Mouse (Mus musculus): Measurements from ENCODE around the gene Stum. TPM values are rescaled to one million over a fixed set of nuclear protein-coding genes. Genes with fewer than 3 reads are reported as not detected.

Stum gene
- polyA plus RNA-seq, 1 experiment from 2014 or later: 0.07 TPM

- no peaks in the 10 kb centered on the region for H3K4me1 ChIP-seq (ENCODE audit: insufficient read depth)
- no peaks in the 10 kb centered on the region for H3K27me3 ChIP-seq (ENCODE audit: insufficient read depth, low read length)
- no peak overlapping the region for H3K27ac ChIP-seq (ENCODE audit: low read depth)
- no peaks in the 10 kb centered on the region for H3K36me3 ChIP-seq (replicated peaks; ENCODE audit: insufficient read depth, low read length)
- TF ChIP-seq EP300 (IDR thresholded peaks at IDR 0.05; ENCODE audit: low read depth) (no peak), CTCF (IDR thresholded peaks at IDR 0.05; ENCODE audit: low read depth) (no peak)
- WGBS (ENCODE audit: insufficient replicate concordance): 84% methylated on average over 5 of the region's 5 CpGs
- no peaks in the 10 kb centered on the region for H3K9me3 ChIP-seq (ENCODE audit: low read length)
- ATAC-seq (no peak), DNase-seq (no peak)
- H3K4me3 ChIP-seq (ENCODE audit: low read depth, low read length): no peak overlapping the region
- H3K9ac ChIP-seq (replicated peaks): no peak overlapping the region
- H3K4me2 ChIP-seq (ENCODE audit: low read depth, low read length): no peak overlapping the region
Measured at GRCm38 (mm10) chr1:180464357-180464756, 18.9 kb downstream of the Stum start.

DNA sequence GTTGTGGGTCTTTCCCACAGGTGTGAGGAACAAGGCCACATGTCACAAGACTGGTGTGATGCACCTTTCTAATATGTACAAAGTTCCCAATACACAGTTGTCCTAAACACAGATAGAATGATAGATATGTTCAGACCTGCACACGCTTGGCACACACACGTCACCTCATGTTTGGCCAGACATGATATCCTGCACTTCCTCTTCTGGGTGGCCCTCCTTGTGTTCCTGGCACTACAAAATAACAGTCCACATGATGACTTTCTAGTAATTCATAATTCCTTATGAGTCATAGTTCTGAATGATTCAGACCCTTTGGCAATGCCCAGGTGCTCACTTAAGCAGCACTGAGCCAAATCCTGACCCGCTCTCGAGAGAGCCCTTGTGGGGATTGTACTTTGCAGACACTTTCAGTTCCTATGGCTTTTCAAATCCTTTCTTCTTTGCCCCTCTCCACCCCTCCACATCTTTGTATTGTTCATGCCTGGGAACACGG lies 20.3 kb downstream of the Stum start:
- ATAC-seq (no peak), DNase-seq (no peak)
- 85% methylated on average over 5 of the region's 5 CpGs for WGBS (ENCODE audit: insufficient replicate concordance)
- Histone ChIP-seq H3K27me3 (ENCODE audit: insufficient read depth, low read length) (no peaks in the 10 kb centered on the region), H3K4me1 (ENCODE audit: insufficient read depth) (no peaks in the 10 kb centered on the region), H3K27ac (ENCODE audit: low read depth) (no peak overlapping the region), H3K9me3 (ENCODE audit: low read length) (no peaks in the 10 kb centered on the region), H3K4me2 (ENCODE audit: low read depth, low read length) (no peak overlapping the region), H3K36me3 (replicated peaks; ENCODE audit: insufficient read depth, low read length) (no peaks in the 10 kb centered on the region), H3K9ac (replicated peaks) (no peak overlapping the region), H3K4me3 (ENCODE audit: low read depth, low read length) (no peak overlapping the region)
- no peak for TF ChIP-seq EP300 (IDR thresholded peaks at IDR 0.05; ENCODE audit: low read depth)
- no peak for TF ChIP-seq CTCF (IDR thresholded peaks at IDR 0.05; ENCODE audit: low read depth)

GRCm38 (mm10) chr1:180462396-180462795 lies 20.9 kb downstream of the Stum start:
- Histone ChIP-seq H3K9ac (replicated peaks) (no peak overlapping the region), H3K27me3 (ENCODE audit: insufficient read depth, low read length) (no peaks in the 10 kb centered on the region), H3K4me1 (ENCODE audit: insufficient read depth) (no peaks in the 10 kb centered on the region), H3K4me2 (ENCODE audit: low read depth, low read length) (no peak overlapping the region), H3K9me3 (ENCODE audit: low read length) (no peaks in the 10 kb centered on the region), H3K36me3 (replicated peaks; ENCODE audit: insufficient read depth, low read length) (no peaks in the 10 kb centered on the region), H3K27ac (ENCODE audit: low read depth) (no peak overlapping the region), H3K4me3 (ENCODE audit: low read depth, low read length) (no peak overlapping the region)
- TF ChIP-seq EP300 (IDR thresholded peaks at IDR 0.05; ENCODE audit: low read depth) (no peak), CTCF (IDR thresholded peaks at IDR 0.05; ENCODE audit: low read depth) (no peak)
- 78% methylated on average over 5 of the region's 5 CpGs for WGBS (ENCODE audit: insufficient replicate concordance)
- no peak for DNase-seq
- ATAC-seq: no peak

DNA sequence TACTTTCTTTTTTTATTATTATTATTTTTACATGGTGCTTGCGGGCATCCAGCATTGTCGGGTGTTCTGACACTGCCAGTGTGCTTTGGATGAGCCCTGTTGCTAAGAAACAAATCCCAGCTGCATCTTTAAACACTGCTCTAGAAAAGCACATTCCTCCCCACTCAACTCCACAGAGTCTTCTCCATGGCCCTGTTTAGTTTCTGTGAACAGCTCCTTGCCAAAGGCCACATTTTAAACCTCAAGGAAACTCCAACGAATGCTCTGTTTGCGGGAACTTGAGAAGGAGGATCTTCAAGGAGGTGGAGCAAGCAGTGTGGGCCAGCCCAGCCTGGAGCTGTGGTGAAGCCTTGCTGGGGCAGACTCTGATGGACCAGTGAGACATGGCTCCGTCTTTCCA lies 22.6 kb downstream of the Stum start:
- no peak for ATAC-seq
- Histone ChIP-seq H3K4me3 (ENCODE audit: low read depth, low read length) (no peak overlapping the region), H3K27ac (ENCODE audit: low read depth) (no peak overlapping the region), H3K36me3 (replicated peaks; ENCODE audit: insufficient read depth, low read length) (no peaks in the 10 kb centered on the region), H3K4me1 (ENCODE audit: insufficient read depth) (no peaks in the 10 kb centered on the region), H3K9me3 (ENCODE audit: low read length) (no peaks in the 10 kb centered on the region), H3K9ac (replicated peaks) (no peak overlapping the region), H3K4me2 (ENCODE audit: low read depth, low read length) (no peak overlapping the region), H3K27me3 (ENCODE audit: insufficient read depth, low read length) (no peaks in the 10 kb centered on the region)
- DNase-seq: no peak
- 60% methylated on average over 5 of the region's 5 CpGs for WGBS (ENCODE audit: insufficient replicate concordance)
- TF ChIP-seq CTCF (IDR thresholded peaks at IDR 0.05; ENCODE audit: low read depth) (no peak), EP300 (IDR thresholded peaks at IDR 0.05; ENCODE audit: low read depth) (no peak)

GRCm38 (mm10) chr1:180458680-180459079 lies 24.6 kb downstream of the Stum start:
- TF ChIP-seq CTCF (IDR thresholded peaks at IDR 0.05; ENCODE audit: low read depth) (no peak), EP300 (IDR thresholded peaks at IDR 0.05; ENCODE audit: low read depth) (no peak)
- DNase-seq (no peak), ATAC-seq (no peak)
- Histone ChIP-seq H3K27ac (ENCODE audit: low read depth) (no peak overlapping the region), H3K9me3 (ENCODE audit: low read length) (no peaks in the 10 kb centered on the region), H3K27me3 (ENCODE audit: insufficient read depth, low read length) (no peaks in the 10 kb centered on the region), H3K4me1 (ENCODE audit: insufficient read depth) (no peaks in the 10 kb centered on the region), H3K4me2 (ENCODE audit: low read depth, low read length) (no peak overlapping the region), H3K9ac (replicated peaks) (no peak overlapping the region), H3K4me3 (ENCODE audit: low read depth, low read length) (no peak overlapping the region), H3K36me3 (replicated peaks; ENCODE audit: insufficient read depth, low read length) (no peaks in the 10 kb centered on the region)
- 57% methylated on average over 3 of the region's 3 CpGs for WGBS (ENCODE audit: insufficient replicate concordance)

GRCm38 (mm10) chr1:180458274-180458673 lies 25.0 kb downstream of the Stum start:
- Histone ChIP-seq H3K9ac (replicated peaks) (no peak overlapping the region), H3K36me3 (replicated peaks; ENCODE audit: insufficient read depth, low read length) (no peaks in the 10 kb centered on the region), H3K9me3 (ENCODE audit: low read length) (no peaks in the 10 kb centered on the region), H3K27ac (ENCODE audit: low read depth) (no peak overlapping the region), H3K4me1 (ENCODE audit: insufficient read depth) (no peaks in the 10 kb centered on the region), H3K4me2 (ENCODE audit: low read depth, low read length) (no peak overlapping the region), H3K4me3 (ENCODE audit: low read depth, low read length) (no peak overlapping the region), H3K27me3 (ENCODE audit: insufficient read depth, low read length) (no peaks in the 10 kb centered on the region)
- WGBS (ENCODE audit: insufficient replicate concordance): 54% methylated on average over 6 of the region's 6 CpGs
- ATAC-seq: no peak
- no peak for TF ChIP-seq CTCF (IDR thresholded peaks at IDR 0.05; ENCODE audit: low read depth)
- TF ChIP-seq EP300 (IDR thresholded peaks at IDR 0.05; ENCODE audit: low read depth): no peak
- DNase-seq: no peak

DNA sequence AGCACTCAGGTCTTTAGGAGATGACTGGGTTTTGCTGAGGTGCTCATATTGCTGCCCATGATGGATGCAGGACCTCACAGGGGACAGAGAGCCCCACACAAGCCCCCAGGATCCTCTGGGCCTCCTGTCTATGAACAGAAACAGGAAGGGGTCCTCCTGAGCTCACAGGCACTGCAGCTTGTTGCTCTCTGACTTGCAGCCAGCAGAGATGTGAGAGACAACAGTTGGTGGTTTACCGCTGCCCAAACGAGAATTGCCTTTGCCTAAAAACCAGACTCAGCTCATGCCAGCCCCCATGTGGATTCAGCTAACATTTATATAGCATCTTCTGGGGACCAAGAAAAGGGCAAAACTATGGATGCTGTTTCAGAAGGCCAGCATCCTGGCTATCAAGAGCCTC lies 33.7 kb downstream of the Stum start:
- WGBS (ENCODE audit: insufficient replicate concordance): 38% methylated on average over 2 of the region's 2 CpGs
- Histone ChIP-seq H3K9ac (replicated peaks) (no peak overlapping the region), H3K36me3 (replicated peaks; ENCODE audit: insufficient read depth, low read length) (no peaks in the 10 kb centered on the region), H3K9me3 (ENCODE audit: low read length) (no peaks in the 10 kb centered on the region), H3K4me1 (ENCODE audit: insufficient read depth) (no peaks in the 10 kb centered on the region), H3K27ac (ENCODE audit: low read depth) (no peak overlapping the region), H3K27me3 (ENCODE audit: insufficient read depth, low read length) (no peaks in the 10 kb centered on the region), H3K4me3 (ENCODE audit: low read depth, low read length) (no peak overlapping the region), H3K4me2 (ENCODE audit: low read depth, low read length) (no peak overlapping the region)
- ATAC-seq (no peak), DNase-seq (no peak)
- TF ChIP-seq CTCF (IDR thresholded peaks at IDR 0.05; ENCODE audit: low read depth): no peak
- TF ChIP-seq EP300 (IDR thresholded peaks at IDR 0.05; ENCODE audit: low read depth): no peak

Measured in liver, postnatal 0 days (tissue).